Mouse (Mus musculus) cerebellum, adult 2 months (tissue): ENCODE data around the gene Ntng1. TPM values are rescaled to one million over a fixed set of nuclear protein-coding genes. Genes with fewer than 3 reads are reported as not detected.
A peak's percentile ranks its signal among the peaks of the same experiment; 100 is the strongest.

Source experiments
- DNase-seq, 2 experiments: peaks; one replicate each; pipeline ENCODE4 v3.0.0; 2021
- H3K27ac ChIP-seq: fragments of 200-500 bp; 2 replicates; pipeline ENCODE4 v1.5.1; 2012; ENCODE audit warnings: low read length, control low read depth, inconsistent platforms; ENCODE audit not compliant: insufficient read depth
- H3K27me3 ChIP-seq: fragments of 200-500 bp; 2 replicates; pipeline ENCODE4 v1.6.1; 2012; ENCODE audit warnings: inconsistent platforms, mild to moderate bottlenecking, low read length, moderate library complexity; ENCODE audit not compliant: control insufficient read depth, insufficient read depth
- H3K4me1 ChIP-seq: fragments of 200-500 bp; 2 replicates; pipeline ENCODE4 v1.6.1; 2011; ENCODE audit warnings: low read length; ENCODE audit not compliant: control insufficient read depth, insufficient read depth
- H3K4me3 ChIP-seq: fragments of 200-500 bp; replicated peaks from 2 replicates; pipeline ENCODE3; 2011; ENCODE audit warnings: mild to moderate bottlenecking, low read depth, low read length, control low read depth; ENCODE audit not compliant: insufficient read depth
- CTCF ChIP-seq: fragments of 200-500 bp; IDR thresholded peaks from 2 replicates; pipeline ENCODE4 v1.5.1; 2011; ENCODE audit warnings: low read depth, mild to moderate bottlenecking, control low read depth, low read length, moderate library complexity, borderline replicate concordance; ENCODE audit not compliant: insufficient read depth
- POLR2A ChIP-seq: fragments of 200-500 bp; IDR thresholded peaks from 2 replicates; pipeline ENCODE4 v1.6.1; 2011; ENCODE audit warnings: low read length, control low read depth, borderline replicate concordance; ENCODE audit not compliant: insufficient read depth
- WGBS: fragments of 180-500 bp; shearing (Covaris S2); methylation state at CpG from one replicate; pipeline ENCODE4 v1.1.7; 2018; 5-methylcytosine and 5-hydroxymethylcytosine counted together
- polyA plus RNA-seq: library from polyadenylated mRNA; depleted of rRNA; stranded (reverse); fragments of >200 nt; gene quantifications from 2 replicates; pipeline ENCODE4 v1.2.3, GENCODE M21; 2012

The Ntng1 gene
- polyA plus RNA-seq, 1 experiment, result 27.8 TPM

DNA sequence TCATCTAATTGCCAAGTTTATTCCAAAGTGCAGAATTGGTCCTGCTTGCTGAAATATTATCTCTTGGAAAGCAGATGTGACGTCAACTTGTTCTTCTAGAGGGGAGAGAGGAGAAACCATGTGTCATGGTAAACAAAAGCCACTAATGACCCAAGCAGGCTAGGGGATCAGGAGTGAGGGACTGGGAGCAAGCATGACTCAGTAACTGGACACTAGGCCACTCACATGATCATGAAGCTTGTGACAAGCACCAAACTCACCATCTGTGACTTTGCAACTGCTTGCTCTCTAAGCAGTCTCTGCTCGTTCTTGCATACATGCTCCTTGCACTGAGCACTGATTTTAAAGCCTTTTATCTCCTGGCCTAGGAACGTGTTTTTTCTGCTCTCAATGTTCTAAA is 340.2 kb downstream of the Ntng1 start:
- DNase-seq, result no peak
- Histone ChIP-seq H3K27me3 (no peaks in the 10 kb centered on the region), H3K4me3 (no peak overlapping the region), H3K27ac (no peak overlapping the region), H3K4me1 (no peaks in the 10 kb centered on the region)
- WGBS, result 73% methylated on average over 3 of the region's 3 CpGs
- TF ChIP-seq POLR2A (no peak), CTCF (no peak)

DNA sequence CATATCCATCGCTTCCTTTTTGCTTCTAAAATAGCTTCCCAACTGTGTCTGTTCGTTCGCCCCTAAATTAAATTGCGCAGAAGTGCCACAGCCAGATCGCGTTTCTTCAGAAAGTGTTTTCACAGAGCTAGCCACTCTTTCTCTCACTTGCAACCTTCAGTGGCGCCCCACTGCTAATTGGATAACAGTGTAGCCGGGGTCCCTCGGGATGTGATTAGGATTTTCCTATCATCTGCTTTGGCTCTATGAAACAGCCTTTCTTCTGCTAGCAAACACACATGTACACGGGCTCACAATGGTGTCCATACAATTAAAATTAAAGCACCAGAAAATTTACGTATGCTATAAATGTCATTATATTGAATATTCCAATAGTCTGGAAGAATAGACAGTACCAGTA is 346.5 kb downstream of the Ntng1 start:
- no peak overlapping the region for H3K4me3 ChIP-seq
- no peaks in the 10 kb centered on the region for H3K4me1 ChIP-seq
- H3K27me3 ChIP-seq, result no peaks in the 10 kb centered on the region
- H3K27ac ChIP-seq, result no peak overlapping the region
- no peak for DNase-seq
- WGBS, result 74% methylated on average over 11 of the region's 11 CpGs
- TF ChIP-seq POLR2A, result no peak
- TF ChIP-seq CTCF, result no peak

DNA sequence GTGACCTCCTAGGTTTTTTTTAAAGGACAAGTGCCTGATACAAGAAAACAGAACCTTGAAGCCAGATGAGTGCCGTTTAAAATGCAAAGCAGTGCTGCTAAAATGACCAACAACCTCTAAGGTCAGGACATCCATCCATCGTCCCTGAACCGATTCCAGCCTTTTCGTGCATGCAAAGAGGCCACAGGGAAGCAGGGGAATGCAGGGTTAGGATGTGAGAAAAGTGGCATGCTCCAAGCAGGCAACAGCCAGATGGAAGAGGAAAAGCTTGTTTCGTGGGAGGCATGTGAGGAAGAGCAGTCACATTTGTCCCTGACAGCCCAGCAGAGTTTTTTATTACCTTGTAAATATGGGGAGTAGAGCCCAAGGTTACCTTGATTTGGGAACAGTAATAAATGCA is 360.6 kb downstream of the Ntng1 start:
- Histone ChIP-seq H3K27me3 (no peaks in the 10 kb centered on the region), H3K27ac (no peak overlapping the region), H3K4me3 (no peak overlapping the region), H3K4me1 (no peaks in the 10 kb centered on the region)
- DNase-seq, result no peak
- 70% methylated on average over 5 of the region's 5 CpGs for WGBS
- TF ChIP-seq CTCF, result no peak
- TF ChIP-seq POLR2A, result no peak

DNA sequence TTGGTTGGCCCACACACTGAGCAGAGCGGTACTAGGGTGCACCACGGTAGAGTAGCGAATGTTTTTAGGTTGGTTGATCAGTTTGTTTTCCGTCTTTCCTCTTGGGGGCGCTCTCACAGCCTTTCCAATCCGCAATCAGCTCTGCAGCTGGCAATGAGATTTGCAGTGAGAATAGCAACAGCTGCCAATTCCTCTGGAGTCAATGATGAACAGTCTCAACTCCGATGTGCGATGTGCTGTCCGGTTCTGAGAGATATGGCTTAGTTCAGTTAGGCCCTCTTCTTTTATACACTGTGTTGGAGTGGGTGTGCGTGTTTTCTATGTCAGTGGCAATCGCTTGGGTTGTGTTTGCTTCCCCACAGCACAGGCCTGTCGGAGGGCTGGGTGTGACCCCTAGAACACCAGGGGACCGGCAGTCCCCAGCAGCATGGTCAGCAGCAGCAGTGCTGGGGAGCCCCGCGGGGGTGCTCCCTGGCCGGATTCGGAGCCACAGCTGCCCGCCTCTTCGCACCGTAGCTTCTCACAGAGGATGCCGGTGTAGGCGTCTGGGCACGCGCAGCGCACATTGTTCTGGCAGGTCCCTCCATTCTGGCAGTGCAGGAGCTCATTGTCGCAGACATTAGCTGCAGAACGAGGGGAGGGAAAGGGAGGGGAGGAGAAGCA is 361.4 kb downstream of the Ntng1 start:
- H3K27ac ChIP-seq, result no peak overlapping the region
- TF ChIP-seq CTCF (peak; percentile 24; the same call in 1 of the 2 replicates), POLR2A (no peak)
- peak; percentile 48 to 59 for DNase-seq
- WGBS, result 17% methylated on average over 27 of the region's 27 CpGs
- H3K27me3 ChIP-seq, result no peaks in the 10 kb centered on the region
- H3K4me1 ChIP-seq, result no peaks in the 10 kb centered on the region
- peak overlapping the region; percentile 34 for H3K4me3 ChIP-seq

DNA sequence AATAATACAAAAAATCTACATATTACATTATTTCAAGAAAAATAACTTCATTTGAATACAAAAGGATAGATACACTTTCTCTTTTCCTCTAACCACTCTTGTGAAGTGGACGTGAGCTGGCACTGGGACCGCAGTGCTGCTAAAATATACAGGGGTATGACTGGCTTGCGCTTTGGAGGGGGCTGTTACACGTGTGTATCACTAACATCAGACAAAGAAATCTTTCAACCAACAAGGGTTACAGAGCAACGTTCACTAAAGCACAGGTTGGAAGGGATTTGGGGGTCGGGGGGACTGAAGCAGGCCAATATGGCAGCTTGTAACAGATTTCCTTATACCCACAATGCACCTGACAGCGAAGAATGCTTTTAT is 361.9 kb downstream of the Ntng1 start:
- H3K4me1 ChIP-seq, result no peaks in the 10 kb centered on the region
- H3K27me3 ChIP-seq, result no peaks in the 10 kb centered on the region
- no peak for DNase-seq
- H3K4me3 ChIP-seq, result no peak overlapping the region
- TF ChIP-seq POLR2A (no peak), CTCF (no peak)
- H3K27ac ChIP-seq, result no peak overlapping the region
- 73% methylated on average over 7 of the region's 7 CpGs for WGBS

DNA sequence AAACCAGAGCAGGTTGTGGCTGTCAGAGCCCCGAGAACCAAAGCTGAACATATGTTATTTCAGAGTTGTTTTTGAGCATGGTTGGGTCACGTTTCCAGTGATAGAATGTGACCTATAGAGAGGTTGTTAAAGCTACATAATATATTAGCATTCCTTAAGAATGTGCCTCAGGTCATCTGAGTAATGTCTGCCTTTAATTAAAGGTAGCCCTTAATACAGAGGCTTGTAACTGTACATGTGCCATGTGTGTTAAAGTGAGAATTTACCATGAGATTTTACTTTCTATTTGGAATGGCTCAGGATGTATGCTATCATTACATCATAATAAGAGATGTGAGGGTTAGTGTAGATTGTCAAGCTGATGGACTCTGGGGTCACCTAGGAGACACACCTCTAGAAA is 368.6 kb downstream of the Ntng1 start:
- TF ChIP-seq POLR2A, result no peak
- TF ChIP-seq CTCF, result no peak
- H3K4me1 ChIP-seq, result no peaks in the 10 kb centered on the region
- H3K27me3 ChIP-seq, result no peaks in the 10 kb centered on the region
- no peak for DNase-seq
- no peak overlapping the region for H3K27ac ChIP-seq
- H3K4me3 ChIP-seq, result no peak overlapping the region
- WGBS, result 90% methylated on average over 2 of the region's 2 CpGs

DNA sequence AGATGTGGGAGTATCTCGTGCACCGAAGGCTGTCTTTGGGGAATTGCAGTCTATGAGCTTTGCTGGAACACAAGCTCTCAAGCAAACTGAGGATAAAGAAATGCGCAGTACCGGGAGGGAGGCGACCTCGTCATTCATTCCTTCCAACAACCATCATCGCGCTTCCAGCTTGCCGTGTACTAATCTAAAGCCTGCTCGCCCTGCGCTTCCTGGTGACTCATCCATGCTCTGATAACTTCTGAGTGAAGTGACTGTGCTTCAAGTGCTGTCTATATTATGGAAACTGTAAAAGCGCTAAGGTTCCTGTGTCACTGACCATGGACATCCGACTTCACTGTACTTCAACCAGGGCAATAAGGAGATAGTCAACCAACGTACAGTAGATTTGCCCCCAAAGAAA is 371.7 kb downstream of the Ntng1 start:
- 94% methylated on average over 14 of the region's 14 CpGs for WGBS
- no peaks in the 10 kb centered on the region for H3K4me1 ChIP-seq
- no peak overlapping the region for H3K27ac ChIP-seq
- TF ChIP-seq CTCF, result no peak
- TF ChIP-seq POLR2A, result no peak
- H3K27me3 ChIP-seq, result no peaks in the 10 kb centered on the region
- no peak for DNase-seq
- H3K4me3 ChIP-seq, result no peak overlapping the region

DNA sequence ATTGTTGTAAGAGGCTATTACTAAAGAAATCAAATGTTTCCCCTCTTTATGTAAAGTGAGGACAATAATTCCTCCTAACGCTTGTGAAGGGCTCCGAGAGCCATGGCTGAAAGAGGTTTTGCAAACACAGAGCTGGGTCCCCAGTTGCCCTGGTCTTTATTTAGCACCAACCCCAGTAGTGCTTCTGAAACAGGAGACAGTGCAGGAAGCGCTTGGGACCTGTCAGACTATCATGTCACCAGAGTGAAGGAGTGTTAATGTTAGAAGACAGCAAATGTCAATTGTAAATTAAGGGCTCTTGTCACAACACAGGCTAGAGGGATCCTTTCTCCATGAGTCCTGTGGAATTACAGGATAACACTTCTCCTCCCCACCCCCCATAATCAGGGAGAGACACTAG is 376.9 kb downstream of the Ntng1 start:
- no peak for TF ChIP-seq CTCF
- TF ChIP-seq POLR2A, result no peak
- Histone ChIP-seq H3K27me3 (no peaks in the 10 kb centered on the region), H3K4me1 (peaks cover 10% of the 10 kb centered on the region; the same call in 1 of the 2 replicates), H3K27ac (no peak overlapping the region), H3K4me3 (no peak overlapping the region)
- no peak for DNase-seq
- WGBS, result 98% methylated on average over 3 of the region's 3 CpGs

DNA sequence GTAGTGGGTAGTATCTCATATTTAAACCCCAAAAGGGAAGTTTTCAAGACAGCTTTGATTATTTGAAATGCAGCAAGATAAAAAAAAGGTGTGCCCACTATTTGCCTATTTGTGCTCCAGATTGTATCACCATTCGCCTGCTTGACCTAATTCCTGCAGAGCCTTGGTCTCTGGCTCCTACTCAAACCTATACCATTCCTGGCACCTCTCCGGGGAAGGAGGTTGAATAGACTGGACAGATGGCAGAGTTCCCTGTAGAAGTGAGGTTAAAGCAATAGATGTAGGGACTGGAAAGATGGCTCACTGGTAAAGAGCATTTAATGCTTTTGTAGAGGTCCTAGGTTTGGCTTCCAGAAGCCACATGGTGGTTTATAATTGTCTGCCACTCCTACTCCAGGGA is 378.2 kb downstream of the Ntng1 start:
- Histone ChIP-seq H3K27ac (no peak overlapping the region), H3K27me3 (no peaks in the 10 kb centered on the region), H3K4me3 (no peak overlapping the region), H3K4me1 (peaks cover 10% of the 10 kb centered on the region; the same call in 1 of the 2 replicates)
- WGBS, result 9% methylated on average over 2 of the region's 2 CpGs
- DNase-seq, result peak; percentile 78 to 88
- TF ChIP-seq POLR2A (no peak), CTCF (no peak)
